Mouse (Mus musculus): Measurements from ENCODE around the gene Rasgef1b. TPM values are rescaled to one million over a fixed set of nuclear protein-coding genes. Genes with fewer than 3 reads are reported as not detected.

Gene Rasgef1b
- polyA plus RNA-seq, 1 experiment from 2014 or later: 6.3 TPM

- H3K4me2 ChIP-seq: no peak overlapping the region
- 84% methylated on average over 4 of the region's 4 CpGs for WGBS (ENCODE audit: insufficient replicate concordance)
- H3K27me3 ChIP-seq (replicated peaks): no peaks in the 10 kb centered on the region
- ATAC-seq: no peak
- H3K9ac ChIP-seq: no peak overlapping the region
- no peaks in the 10 kb centered on the region for H3K36me3 ChIP-seq
- H3K9me3 ChIP-seq (replicated peaks): no peaks in the 10 kb centered on the region
- H3K4me3 ChIP-seq: no peak overlapping the region
- H3K4me1 ChIP-seq: no peaks in the 10 kb centered on the region
- H3K27ac ChIP-seq: no peak overlapping the region
These were observed 306.0 kb downstream of the Rasgef1b start for GRCm38 (mm10) chr5:99422856-99423255.

GRCm38 (mm10) chr5:99422092-99422491, 306.8 kb downstream of the Rasgef1b start:
- Histone ChIP-seq H3K9ac (no peak overlapping the region), H3K4me1 (no peaks in the 10 kb centered on the region), H3K36me3 (no peaks in the 10 kb centered on the region), H3K9me3 (replicated peaks) (no peaks in the 10 kb centered on the region), H3K27ac (no peak overlapping the region), H3K27me3 (replicated peaks) (0 out of 2 replicates have a peak, but pooled peaks cover 3% of the 10 kb centered on the region), H3K4me3 (no peak overlapping the region), H3K4me2 (no peak overlapping the region)
- 65% methylated on average over 6 of the region's 6 CpGs for WGBS (ENCODE audit: insufficient replicate concordance)
- peak; percentile 44; the same call in 1 of the 2 replicates for ATAC-seq

GRCm38 (mm10) chr5:99419872-99420271, 309.0 kb downstream of the Rasgef1b start:
- ATAC-seq: no peak
- H3K4me1 ChIP-seq: no peaks in the 10 kb centered on the region
- no peaks in the 10 kb centered on the region for H3K9me3 ChIP-seq (replicated peaks)
- H3K4me3 ChIP-seq: no peak overlapping the region
- H3K27ac ChIP-seq: no peak overlapping the region
- H3K9ac ChIP-seq: no peak overlapping the region
- H3K36me3 ChIP-seq: no peaks in the 10 kb centered on the region
- 52% methylated on average over 2 of the region's 2 CpGs for WGBS (ENCODE audit: insufficient replicate concordance)
- peaks cover 6% of the 10 kb centered on the region; the same call in 1 of the 2 replicates for H3K27me3 ChIP-seq (replicated peaks)
- no peak overlapping the region for H3K4me2 ChIP-seq

- no peaks in the 10 kb centered on the region for H3K4me1 ChIP-seq
- ATAC-seq: no peak
- 74% methylated on average over 21 of the region's 21 CpGs for WGBS (ENCODE audit: insufficient replicate concordance)
These were observed 312.0 kb downstream of the Rasgef1b start for GRCm38 (mm10) chr5:99416902-99417301.

GRCm38 (mm10) chr5:99415676-99416075, 313.2 kb downstream of the Rasgef1b start:
- ATAC-seq: no peak
- 82% methylated on average over 12 of the region's 12 CpGs for WGBS (ENCODE audit: insufficient replicate concordance)
- H3K4me2 ChIP-seq: no peak overlapping the region

More at GRCm38 (mm10) chr5:99416902-99417301, 312.0 kb downstream of the Rasgef1b start:
- Histone ChIP-seq H3K4me2 (no peak overlapping the region), H3K4me3 (no peak overlapping the region), H3K27me3 (replicated peaks) (peaks cover 6% of the 10 kb centered on the region; the same call in 1 of the 2 replicates), H3K27ac (no peak overlapping the region), H3K36me3 (no peaks in the 10 kb centered on the region), H3K9ac (no peak overlapping the region), H3K9me3 (replicated peaks) (no peaks in the 10 kb centered on the region)

GRCm38 (mm10) chr5:99415049-99415448, 313.8 kb downstream of the Rasgef1b start:
- H3K27ac ChIP-seq: no peak overlapping the region
- H3K36me3 ChIP-seq: no peaks in the 10 kb centered on the region
- H3K4me1 ChIP-seq: no peaks in the 10 kb centered on the region
- WGBS (ENCODE audit: insufficient replicate concordance): 50% methylated on average over 2 of the region's 2 CpGs
- H3K9me3 ChIP-seq (replicated peaks): no peaks in the 10 kb centered on the region
- H3K4me3 ChIP-seq: no peak overlapping the region
- H3K4me2 ChIP-seq: no peak overlapping the region
- peaks cover 6% of the 10 kb centered on the region; the same call in 1 of the 2 replicates for H3K27me3 ChIP-seq (replicated peaks)
- H3K9ac ChIP-seq: no peak overlapping the region
- no peak for ATAC-seq

More at GRCm38 (mm10) chr5:99415676-99416075, 313.2 kb downstream of the Rasgef1b start:
- Histone ChIP-seq H3K9me3 (replicated peaks) (no peaks in the 10 kb centered on the region), H3K36me3 (no peaks in the 10 kb centered on the region), H3K4me1 (no peaks in the 10 kb centered on the region), H3K27me3 (replicated peaks) (peaks cover 6% of the 10 kb centered on the region; the same call in 1 of the 2 replicates), H3K27ac (no peak overlapping the region), H3K4me3 (no peak overlapping the region), H3K9ac (no peak overlapping the region)

GRCm38 (mm10) chr5:99414293-99414692, 314.6 kb downstream of the Rasgef1b start:
- H3K36me3 ChIP-seq: no peaks in the 10 kb centered on the region
- peaks cover 6% of the 10 kb centered on the region; the same call in 1 of the 2 replicates for H3K27me3 ChIP-seq (replicated peaks)
- H3K4me2 ChIP-seq: no peak overlapping the region
- 75% methylated on average over 6 of the region's 6 CpGs for WGBS (ENCODE audit: insufficient replicate concordance)
- H3K9me3 ChIP-seq (replicated peaks): no peaks in the 10 kb centered on the region
- H3K9ac ChIP-seq: no peak overlapping the region
- H3K4me1 ChIP-seq: no peaks in the 10 kb centered on the region
- no peak for ATAC-seq
- H3K4me3 ChIP-seq: no peak overlapping the region
- H3K27ac ChIP-seq: no peak overlapping the region

GRCm38 (mm10) chr5:99413851-99414250, 315.0 kb downstream of the Rasgef1b start:
- Histone ChIP-seq H3K36me3 (no peaks in the 10 kb centered on the region), H3K4me1 (no peaks in the 10 kb centered on the region), H3K9me3 (replicated peaks) (no peaks in the 10 kb centered on the region), H3K4me3 (no peak overlapping the region), H3K9ac (no peak overlapping the region), H3K4me2 (no peak overlapping the region), H3K27me3 (replicated peaks) (peaks cover 6% of the 10 kb centered on the region; the same call in 1 of the 2 replicates), H3K27ac (no peak overlapping the region)
- ATAC-seq: no peak
- WGBS (ENCODE audit: insufficient replicate concordance): 51% methylated on average over 1 of the region's 1 CpGs

- WGBS (ENCODE audit: insufficient replicate concordance): 73% methylated on average over 9 of the region's 9 CpGs
- ATAC-seq: no peak
- no peak overlapping the region for H3K4me2 ChIP-seq
These were observed 315.5 kb downstream of the Rasgef1b start for GRCm38 (mm10) chr5:99413391-99413790.

GRCm38 (mm10) chr5:99404403-99405170, 324.3 kb downstream of the Rasgef1b start:
- no peak overlapping the region for H3K9ac ChIP-seq
- no peak overlapping the region for H3K4me3 ChIP-seq
- peak; percentile 77 for ATAC-seq
- H3K36me3 ChIP-seq: no peaks in the 10 kb centered on the region
- peak overlapping the region; percentile 22 for H3K27ac ChIP-seq
- H3K4me1 ChIP-seq: peaks cover 58% of the 10 kb centered on the region
- peak overlapping the region; percentile 27 for H3K4me2 ChIP-seq
- H3K27me3 ChIP-seq (replicated peaks): no peaks in the 10 kb centered on the region
- no peaks in the 10 kb centered on the region for H3K9me3 ChIP-seq (replicated peaks)
- WGBS (ENCODE audit: insufficient replicate concordance): 31% methylated on average over 11 of the region's 11 CpGs

More at GRCm38 (mm10) chr5:99413391-99413790, 315.5 kb downstream of the Rasgef1b start:
- Histone ChIP-seq H3K27ac (no peak overlapping the region), H3K27me3 (replicated peaks) (peaks cover 6% of the 10 kb centered on the region; the same call in 1 of the 2 replicates), H3K36me3 (no peaks in the 10 kb centered on the region), H3K4me3 (no peak overlapping the region), H3K9ac (no peak overlapping the region), H3K9me3 (replicated peaks) (no peaks in the 10 kb centered on the region), H3K4me1 (no peaks in the 10 kb centered on the region)

- no peak overlapping the region for H3K9ac ChIP-seq
- no peaks in the 10 kb centered on the region for H3K36me3 ChIP-seq
- no peak overlapping the region for H3K27ac ChIP-seq
- peaks cover 58% of the 10 kb centered on the region for H3K4me1 ChIP-seq
- no peak overlapping the region for H3K4me3 ChIP-seq
- no peak for ATAC-seq
- no peaks in the 10 kb centered on the region for H3K27me3 ChIP-seq (replicated peaks)
- H3K9me3 ChIP-seq (replicated peaks): no peaks in the 10 kb centered on the region
- 55% methylated on average over 5 of the region's 5 CpGs for WGBS (ENCODE audit: insufficient replicate concordance)
- no peak overlapping the region for H3K4me2 ChIP-seq
These were observed 325.5 kb downstream of the Rasgef1b start for GRCm38 (mm10) chr5:99403325-99403724.

GRCm38 (mm10) chr5:99402784-99403183, 326.1 kb downstream of the Rasgef1b start:
- Histone ChIP-seq H3K27me3 (replicated peaks) (no peaks in the 10 kb centered on the region), H3K36me3 (no peaks in the 10 kb centered on the region), H3K27ac (no peak overlapping the region), H3K4me2 (no peak overlapping the region), H3K9ac (no peak overlapping the region), H3K4me3 (no peak overlapping the region), H3K9me3 (replicated peaks) (no peaks in the 10 kb centered on the region), H3K4me1 (peaks cover 58% of the 10 kb centered on the region)
- no peak for ATAC-seq
- WGBS (ENCODE audit: insufficient replicate concordance): 41% methylated on average over 2 of the region's 2 CpGs
